Mouse (Mus musculus) lung, postnatal 14 days (tissue): ENCODE measurements around the gene Osmr.
A peak's percentile ranks its signal among the peaks of the same experiment; 100 is the strongest.
"Not testable (repeated sequence)": the region's sequence is repeated elsewhere in the genome, so short reads cannot be mapped to it uniquely, and the experiment has no call there.

Experiments used
- DNase-seq: peaks from one replicate; pipeline ENCODE4 v3.0.0; 2021

The Osmr gene

DNA sequence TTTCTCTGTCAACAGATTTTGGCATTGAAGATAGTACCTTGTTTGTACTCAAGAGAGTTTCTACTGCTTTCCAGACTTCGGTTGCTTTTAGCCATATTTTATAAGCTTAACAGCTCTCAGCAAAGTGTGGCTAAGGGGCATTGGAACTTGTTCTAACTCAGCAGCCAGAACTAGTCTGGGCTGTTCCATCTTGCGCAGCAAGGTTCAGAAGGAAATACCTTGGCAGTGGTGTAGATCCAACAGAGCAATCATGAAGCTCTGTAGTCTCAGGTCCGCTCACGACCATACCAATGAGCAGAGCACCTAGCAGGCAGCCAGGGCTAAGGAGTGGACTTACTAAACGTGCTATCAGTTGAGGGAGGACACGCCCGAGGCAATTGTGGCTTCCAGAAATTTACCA, 15.0 kb downstream of the Osmr start:
- DNase-seq, result no peak

DNA sequence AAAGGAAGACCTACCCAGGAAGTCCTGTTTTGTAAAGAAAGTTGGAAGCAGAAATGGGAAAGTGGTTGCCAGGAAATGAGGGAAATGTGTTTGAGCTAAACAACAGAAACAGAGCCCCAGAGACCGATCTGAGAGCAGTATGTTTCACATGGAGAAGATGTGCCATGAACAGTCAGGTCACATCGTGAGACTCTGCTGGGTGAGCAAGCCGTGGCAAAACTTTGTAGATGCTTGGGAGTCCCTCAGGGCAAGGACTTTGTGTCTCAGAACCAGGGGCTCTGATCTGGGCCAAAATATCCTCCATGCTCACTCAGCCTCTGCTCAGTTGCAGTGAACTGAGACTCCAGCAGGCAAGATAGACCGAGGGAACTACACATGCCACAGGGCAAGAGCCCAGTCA, 15.9 kb downstream of the Osmr start:
- no peak for DNase-seq

DNA sequence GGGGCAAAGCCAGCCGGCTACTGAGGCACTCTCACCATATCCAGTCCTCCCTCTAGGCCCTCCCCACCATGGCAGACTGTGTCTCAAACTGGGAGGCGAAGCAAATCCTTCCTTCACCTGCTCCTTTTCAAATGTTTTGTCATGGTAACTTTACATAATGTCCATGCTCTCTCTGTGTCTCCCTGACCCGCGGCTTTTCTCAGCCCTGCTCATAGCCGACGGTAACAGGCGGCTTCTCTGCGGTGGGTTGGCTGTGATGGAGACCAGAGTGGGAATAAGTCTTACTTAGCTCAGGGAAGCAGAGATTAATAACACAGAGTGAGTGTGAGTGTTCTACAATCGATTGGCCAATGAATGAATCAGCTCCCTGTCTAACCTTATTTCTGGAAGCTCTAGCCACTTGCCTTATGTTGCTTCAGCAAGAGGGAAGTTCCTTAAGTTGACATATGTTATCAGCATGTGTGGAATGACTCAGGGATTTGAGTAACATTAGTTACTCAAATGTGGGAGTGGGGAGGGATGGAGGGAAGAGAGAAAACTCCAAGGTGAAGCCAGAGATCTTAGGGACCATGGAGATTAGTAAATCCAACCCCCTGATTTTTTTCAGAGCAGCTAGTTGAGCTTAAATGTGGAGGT, 17.4 kb downstream of the Osmr start:
- no peak for DNase-seq

DNA sequence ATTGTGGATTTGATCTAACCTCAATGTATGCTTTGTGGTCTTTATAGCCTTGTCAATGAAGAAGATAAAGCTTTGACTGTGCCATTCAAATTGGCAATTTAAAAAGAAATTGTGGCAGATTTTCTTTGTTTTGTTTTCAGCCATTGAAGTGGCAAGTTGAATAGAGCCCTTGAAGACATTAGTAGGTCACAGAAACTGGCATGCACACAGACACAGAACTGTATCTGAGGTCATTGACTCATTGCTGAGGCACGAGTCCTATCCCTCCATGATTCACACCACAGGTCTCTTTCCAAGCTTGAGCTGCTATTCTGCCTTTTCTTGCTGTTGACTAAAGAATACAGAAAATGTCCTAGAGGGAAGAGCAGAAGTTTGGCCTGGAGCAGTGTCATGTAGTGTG, 24.9 kb downstream of the Osmr start:
- no peak for DNase-seq

DNA sequence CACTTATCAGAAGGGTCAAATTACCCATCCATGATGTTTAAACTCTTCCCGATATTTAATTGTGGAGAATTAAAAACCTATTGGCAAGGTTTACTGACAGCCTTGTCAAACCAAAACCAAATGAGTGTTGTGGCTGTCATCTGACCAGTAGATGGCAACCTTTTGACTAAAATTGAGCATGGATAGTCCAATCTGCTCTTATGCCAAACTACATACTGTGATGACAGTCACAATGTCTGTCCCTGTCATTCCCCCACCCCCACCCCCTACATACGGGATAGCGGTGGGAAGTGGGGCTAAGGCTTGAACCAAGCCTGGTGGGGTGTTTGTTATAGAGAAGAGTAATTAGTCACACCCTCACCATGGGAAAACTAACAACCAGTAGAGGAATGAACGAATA, 34.6 kb downstream of the Osmr start:
- DNase-seq, result no peak

DNA sequence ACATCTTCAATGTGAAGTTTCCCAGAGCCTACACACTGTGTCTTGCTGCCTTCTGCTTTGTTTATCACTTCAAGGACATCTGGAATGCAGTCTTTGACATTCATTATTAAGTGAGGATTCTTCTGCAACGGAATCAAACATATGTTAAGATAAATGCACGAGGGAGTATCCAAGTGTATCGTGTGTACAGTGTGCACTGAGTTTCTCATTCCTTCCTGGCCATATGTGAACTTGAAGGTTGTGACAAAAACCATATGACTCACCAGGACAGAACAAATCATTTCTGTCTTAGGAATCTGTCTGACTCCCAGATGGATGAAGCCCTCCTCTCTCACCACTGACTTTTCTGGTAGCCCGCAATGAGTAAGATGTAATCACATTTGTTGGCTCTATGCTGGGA, 59.0 kb downstream of the Osmr start:
- no peak for DNase-seq

DNA sequence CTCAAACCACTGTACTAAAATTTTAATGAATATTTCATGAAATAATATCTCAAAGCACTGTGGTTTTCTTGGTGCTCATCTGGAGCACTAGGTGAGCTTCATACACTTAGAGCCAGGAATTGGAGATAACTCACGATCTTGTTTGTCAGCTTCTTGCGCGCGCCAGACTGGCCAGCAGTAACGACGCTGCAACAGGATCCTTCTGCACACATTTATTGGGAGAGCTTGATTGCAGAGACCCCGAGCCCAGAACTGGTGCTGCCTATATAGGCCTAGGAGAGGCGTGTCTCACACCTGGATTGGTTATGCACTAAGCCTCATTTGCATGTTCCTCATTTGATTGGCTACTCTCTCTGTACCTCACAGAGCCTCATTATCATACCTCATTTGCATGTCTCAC, 73.6 kb downstream of the Osmr start:
- DNase-seq, result not testable (repeated sequence)

DNA sequence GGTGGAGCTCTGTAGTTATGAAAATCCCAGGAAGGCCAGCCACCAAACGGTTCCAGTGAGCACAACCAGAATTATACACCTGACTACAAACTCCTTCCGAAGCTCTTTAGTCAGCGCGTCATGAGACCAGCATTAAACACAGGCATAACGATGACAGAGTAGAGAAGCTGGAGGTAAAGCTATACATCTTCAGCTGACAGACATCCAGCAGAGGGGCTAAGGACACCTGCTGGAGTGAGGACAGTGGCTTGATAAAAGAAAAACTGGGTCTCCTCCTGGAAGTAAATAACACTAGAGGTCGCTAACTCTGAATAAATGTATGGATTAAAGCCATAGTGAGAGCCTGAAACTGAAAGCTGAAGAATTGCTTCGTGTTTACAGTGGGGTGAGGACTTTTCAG, 81.9 kb downstream of the Osmr start:
- no peak for DNase-seq

DNA sequence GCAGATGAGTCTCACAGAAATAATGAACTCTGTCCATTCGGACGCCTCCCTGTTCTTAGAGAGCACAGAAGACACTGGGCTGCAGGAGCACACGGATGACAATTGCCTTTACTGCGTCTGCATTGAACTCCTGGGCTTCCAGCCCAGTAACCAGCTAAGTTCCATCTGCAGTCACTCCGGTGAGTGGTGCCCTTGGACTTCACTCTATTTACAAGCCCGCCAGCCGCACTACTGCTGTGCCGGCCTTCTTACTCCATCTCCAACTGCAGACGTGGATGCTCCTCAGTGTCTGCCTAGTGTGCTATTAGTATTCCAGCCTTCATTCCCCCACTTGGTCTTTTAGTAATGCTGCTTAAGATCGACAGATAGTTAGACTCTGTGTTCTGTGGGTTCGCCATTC, 83.1 kb downstream of the Osmr start:
- peak; percentile 7 for DNase-seq

DNA sequence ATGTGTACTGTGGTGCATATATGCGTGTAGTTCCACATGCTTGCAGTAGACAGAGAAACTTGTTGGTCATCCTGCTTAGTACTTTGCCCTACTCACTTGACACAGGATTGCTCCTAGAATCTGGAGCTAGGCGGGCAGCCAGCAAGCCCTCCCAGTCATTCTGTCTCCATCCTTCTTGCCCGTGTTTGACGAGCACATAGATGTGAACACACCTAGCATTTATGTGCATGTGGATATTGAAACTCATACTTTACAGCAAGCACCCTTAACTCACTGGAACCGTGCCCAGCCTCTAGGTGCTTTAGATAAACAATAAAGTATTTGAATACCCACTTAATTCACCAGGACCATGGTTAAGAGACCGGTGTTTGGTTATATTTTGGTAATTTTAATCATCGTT, 84.8 kb downstream of the Osmr start:
- peak; percentile 9 for DNase-seq

DNA sequence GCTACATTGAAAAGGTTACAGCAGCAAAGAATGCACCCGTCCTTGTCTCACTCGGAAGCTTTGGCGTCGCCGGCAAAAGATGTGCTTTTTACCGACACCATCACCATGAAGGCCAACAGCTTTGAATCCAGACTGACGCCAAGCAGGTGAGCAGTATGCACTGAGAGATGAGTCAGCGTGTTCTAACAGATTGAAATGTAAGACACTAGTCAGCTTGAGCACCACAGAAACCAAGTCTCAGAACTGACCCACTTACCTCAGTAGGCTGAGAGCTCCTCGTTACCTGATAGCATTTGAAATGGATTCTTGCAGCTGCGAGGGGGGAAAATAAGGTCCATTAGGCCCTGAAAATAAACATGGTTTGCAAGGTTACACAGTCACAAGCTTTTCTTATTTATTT, 87.5 kb downstream of the Osmr start:
- DNase-seq, result no peak

DNA sequence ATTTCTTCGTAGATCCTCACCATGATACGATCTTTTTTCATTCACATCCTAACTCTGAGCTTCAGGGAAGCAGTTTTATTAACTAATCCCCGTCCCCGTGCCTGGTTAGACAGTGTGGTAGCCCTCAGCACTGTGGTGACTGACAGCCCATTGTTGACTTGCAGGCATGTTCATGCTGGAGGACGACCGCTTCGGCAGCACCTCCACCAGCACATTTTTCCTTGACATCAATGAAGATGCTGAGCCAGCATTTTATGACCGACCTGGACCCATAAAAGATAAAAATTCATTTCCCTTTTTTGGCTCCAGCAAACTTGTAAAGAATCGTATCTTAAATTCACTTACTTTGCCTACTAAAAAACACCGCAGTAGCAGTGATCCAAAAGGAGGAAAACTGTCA, 88.6 kb downstream of the Osmr start:
- DNase-seq, result no peak

DNA sequence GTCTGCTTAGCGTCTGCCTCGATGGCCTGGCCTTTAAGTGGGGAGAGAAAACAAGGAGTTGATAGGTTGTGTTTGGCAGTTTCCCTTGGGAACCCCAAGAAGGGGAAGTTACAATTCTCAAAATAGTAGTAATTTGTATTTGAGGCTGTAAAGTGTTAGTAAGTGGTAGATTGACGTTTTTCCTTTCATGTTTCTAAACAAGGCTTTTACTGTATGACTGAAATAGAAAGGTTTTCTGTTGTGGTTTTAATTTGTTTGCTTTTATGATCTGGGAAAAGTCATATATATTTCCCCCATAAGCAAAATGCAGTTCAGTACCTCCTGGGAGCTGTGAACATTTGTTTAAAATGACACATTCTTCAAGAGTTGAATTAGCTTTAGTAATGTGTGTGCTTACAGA, 102.5 kb downstream of the Osmr start:
- no peak for DNase-seq
